Mouse (Mus musculus): ENCODE measurements at regions not wholly inside any gene's neighbourhood (a gene's known extent, or its start where the extent isn't known, plus 50 kb on each side); places are given as distances from the start of the nearest gene placed in this dataset.
A peak's percentile ranks its signal among the peaks of the same experiment; 100 is the strongest.

GRCm38 (mm10) chr9:50395543-50395942, 50.8 kb upstream of the Rpl10-ps3 start:
- no peak for DNase-seq

- no peak for DNase-seq
These were observed 51.3 kb upstream of the Rpl10-ps3 start for GRCm38 (mm10) chr9:50396051-50396450.

- peak in 1 of 2 experiments; percentile 2 for DNase-seq
These were observed 63.6 kb upstream of the Rpl10-ps3 start for GRCm38 (mm10) chr9:50408396-50408795.

- DNase-seq = no peak
These were observed 64.1 kb upstream of the Rpl10-ps3 start for GRCm38 (mm10) chr9:50408845-50409244.

GRCm38 (mm10) chr9:50412986-50413385, 68.2 kb upstream of the Rpl10-ps3 start:
- DNase-seq = no peak

- no peak for DNase-seq
These were observed 69.0 kb upstream of the Rpl10-ps3 start for GRCm38 (mm10) chr9:50413514-50414335.

- no peak for DNase-seq
These were observed 70.1 kb upstream of the Rpl10-ps3 start for GRCm38 (mm10) chr9:50414796-50415340.

- no peak for DNase-seq
These were observed 71.9 kb upstream of the Rpl10-ps3 start for GRCm38 (mm10) chr9:50416677-50417076.

- no peak for DNase-seq
These were observed 73.3 kb upstream of the Plet1 start for GRCm38 (mm10) chr9:50421061-50421460.

- DNase-seq = no peak
These were observed 72.6 kb upstream of the Plet1 start for GRCm38 (mm10) chr9:50421572-50422285.

GRCm38 (mm10) chr9:50425866-50426495, 68.3 kb upstream of the Plet1 start:
- no peak for DNase-seq

- no peak for DNase-seq
These were observed 64.2 kb upstream of the Plet1 start for GRCm38 (mm10) chr9:50430147-50430546.

- no peak for DNase-seq
These were observed 60.8 kb upstream of the Plet1 start for GRCm38 (mm10) chr9:50433525-50433924.

- DNase-seq = no peak
These were observed 60.3 kb upstream of the Plet1 start for GRCm38 (mm10) chr9:50433978-50434377.

GRCm38 (mm10) chr9:50437830-50438722, 56.2 kb upstream of the Plet1 start:
- DNase-seq = peak; percentile 41 to 78

- DNase-seq = no peak
These were observed 55.6 kb upstream of the Plet1 start for GRCm38 (mm10) chr9:50438738-50439137.

- DNase-seq = no peak
These were observed 54.1 kb upstream of the Plet1 start for GRCm38 (mm10) chr9:50440222-50440621.

- DNase-seq = peak; percentile 65 to 82
These were observed 53.6 kb upstream of the Plet1 start for GRCm38 (mm10) chr9:50440689-50441088.

GRCm38 (mm10) chr9:50443708-50444463, 50.4 kb upstream of the Plet1 start:
- DNase-seq = peak; percentile 46 to 76

Data from heart, adult 18-20 months (tissue).